Mouse (Mus musculus): ENCODE results near the gene Gmpr.

The Gmpr gene

DNA sequence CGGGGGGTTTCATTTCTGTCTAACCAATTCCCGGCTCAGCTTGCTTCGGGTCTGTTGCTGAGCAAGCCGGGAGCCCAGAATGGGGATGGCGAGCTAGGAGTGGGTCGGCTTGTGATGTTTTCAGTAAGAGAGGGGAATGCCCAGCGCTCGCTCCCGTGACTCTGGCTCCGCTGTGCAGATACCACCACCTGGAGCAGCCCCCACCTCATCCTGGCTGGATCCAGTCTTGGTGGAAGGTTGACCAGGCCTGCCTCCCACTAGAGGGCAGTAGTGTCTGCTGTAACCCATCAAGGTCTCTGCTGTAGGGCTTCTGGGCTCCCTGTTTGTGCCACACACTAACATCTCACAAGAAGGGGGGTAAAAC is 31.9 kb downstream of the Gmpr start:
- DNase-seq (ENCODE audit: low read depth), result no peak

DNA sequence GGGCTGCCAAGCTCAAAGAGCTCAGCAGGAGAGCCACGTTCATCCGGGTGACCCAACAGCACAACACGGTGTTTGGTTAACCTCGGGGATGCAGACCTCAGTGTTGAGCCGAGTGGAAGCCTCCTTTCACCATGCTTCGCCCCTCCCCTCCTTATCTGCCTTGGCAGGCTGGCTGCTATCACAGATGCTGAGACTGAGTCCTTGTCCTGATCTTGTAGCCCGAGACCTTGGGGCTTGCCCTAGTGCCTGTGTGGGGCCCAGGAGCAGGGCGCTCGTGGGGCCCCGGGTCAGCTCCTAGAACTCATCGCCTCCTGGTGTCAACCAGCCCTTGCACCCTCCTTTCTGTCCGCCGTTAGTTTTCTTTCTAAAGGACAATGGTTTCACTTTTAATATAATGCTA is 38.7 kb downstream of the Gmpr start:
- DNase-seq (ENCODE audit: low read depth), result no peak

DNA sequence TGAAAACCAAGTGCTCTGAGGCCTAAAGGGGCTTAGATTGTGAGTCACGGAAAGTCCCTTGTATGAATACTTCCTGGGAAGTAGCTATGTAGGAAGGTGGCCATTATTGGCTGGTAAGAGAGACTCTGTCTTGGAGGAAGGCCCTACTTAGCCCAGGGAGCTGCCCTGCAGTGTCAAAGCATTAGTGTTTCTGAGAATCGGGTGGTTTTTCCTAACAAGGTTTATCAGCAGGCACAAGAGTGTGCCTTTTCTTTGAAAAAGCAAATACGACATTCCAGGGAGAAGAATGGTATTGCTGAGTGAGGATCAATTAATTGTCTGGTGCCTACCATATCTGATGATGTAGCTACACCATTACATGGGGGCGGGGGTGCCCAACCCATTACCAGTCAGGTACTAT is 39.7 kb downstream of the Gmpr start:
- DNase-seq (ENCODE audit: low read depth), result no peak

DNA sequence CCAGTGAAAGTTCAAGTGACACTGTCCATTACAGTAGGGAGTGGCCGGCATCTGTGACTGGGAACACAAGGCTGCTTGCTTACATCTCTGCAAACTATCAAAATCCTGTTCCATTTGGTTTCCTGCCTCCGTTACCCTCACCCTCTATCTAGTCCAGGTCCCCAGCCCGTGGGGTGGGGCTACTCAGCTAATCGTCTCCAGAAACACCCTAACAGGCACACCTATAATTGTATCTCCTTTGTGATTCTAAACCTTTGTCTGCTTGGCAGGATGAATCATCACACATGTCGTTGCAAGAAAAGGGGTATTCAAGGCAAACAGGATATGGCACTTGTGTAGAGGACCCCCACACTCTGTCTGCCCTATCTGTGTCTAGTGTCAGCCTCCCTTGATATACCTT is 40.3 kb downstream of the Gmpr start:
- DNase-seq (ENCODE audit: low read depth), result no peak

DNA sequence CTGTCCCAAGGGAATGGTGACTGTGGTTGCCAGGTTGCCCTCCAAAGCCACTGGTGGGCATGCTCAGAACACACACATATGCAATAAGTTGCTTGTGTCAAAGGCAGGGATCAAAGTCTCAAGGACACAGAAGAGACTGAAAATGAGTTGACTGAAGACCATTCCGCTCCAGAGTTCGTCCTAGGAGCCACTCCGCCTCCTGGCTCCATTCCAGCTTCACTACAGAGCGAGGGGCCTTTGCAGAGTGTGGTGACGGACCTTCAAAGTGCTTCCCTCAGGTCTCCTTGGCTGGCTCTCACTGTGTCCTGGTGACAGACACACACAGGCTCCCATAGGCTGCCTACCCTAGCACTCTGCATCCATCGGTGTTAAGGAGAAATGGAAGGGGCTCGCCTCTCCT is 46.4 kb downstream of the Gmpr start:
- no peak for DNase-seq (ENCODE audit: low read depth)

DNA sequence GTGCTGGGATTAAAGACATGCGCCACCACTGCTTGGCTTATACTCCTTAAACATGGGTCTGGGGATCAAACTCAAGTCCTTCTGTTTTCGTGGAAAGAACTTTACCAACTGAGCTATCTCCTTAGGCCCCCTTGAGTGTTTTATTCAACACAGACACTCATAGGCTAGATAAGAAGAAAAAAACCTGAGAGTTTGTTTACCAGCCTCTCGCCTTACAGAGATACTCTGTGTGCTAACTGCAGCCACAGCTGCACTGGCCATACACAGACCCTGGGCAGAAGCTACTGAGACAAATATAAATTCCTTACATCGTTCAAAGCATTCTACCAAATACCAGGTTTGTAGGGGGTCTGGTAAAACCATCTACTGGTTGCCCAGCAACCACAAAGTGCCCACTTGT is 51.1 kb downstream of the Gmpr start:
- DNase-seq (ENCODE audit: low read depth), result no peak

DNA sequence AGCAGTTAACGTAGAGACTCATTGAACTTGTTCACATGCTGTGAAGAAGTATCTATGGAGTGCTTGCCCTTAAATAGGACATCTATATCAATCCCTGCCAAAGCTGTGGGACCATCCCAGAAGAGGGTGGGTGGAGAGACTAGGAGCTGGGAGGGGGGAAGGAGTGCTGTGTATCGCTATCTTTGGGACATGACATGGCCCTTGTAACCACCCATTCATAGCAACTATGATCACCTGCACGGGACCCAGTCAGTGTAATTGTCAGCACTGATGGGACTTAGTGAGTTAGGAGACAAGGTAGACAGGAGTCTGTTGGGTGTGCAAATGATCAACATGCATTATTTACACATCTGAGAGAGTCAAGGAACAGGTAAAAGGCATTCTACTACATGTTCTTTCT is 52.0 kb downstream of the Gmpr start:
- DNase-seq (ENCODE audit: low read depth), result no peak

DNA sequence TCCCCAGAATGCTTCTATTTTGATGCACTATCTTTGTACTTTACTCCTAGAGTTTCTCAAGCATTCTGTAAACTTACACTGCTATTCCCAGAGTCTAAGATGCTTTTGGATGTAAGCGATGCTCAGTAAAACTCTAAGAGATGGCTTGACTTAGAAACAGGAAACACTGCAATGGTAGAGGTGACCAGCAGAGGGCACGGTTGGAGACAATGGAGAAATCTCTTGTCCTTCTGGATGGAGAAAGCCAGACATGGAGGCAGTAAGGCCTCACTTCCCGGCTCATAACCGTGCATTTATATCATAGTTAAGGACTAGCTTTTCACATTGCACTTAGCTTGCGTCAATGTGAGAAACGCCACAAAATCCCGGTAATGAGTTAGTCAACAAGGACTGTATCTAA is 53.3 kb downstream of the Gmpr start:
- DNase-seq (ENCODE audit: low read depth), result no peak

DNA sequence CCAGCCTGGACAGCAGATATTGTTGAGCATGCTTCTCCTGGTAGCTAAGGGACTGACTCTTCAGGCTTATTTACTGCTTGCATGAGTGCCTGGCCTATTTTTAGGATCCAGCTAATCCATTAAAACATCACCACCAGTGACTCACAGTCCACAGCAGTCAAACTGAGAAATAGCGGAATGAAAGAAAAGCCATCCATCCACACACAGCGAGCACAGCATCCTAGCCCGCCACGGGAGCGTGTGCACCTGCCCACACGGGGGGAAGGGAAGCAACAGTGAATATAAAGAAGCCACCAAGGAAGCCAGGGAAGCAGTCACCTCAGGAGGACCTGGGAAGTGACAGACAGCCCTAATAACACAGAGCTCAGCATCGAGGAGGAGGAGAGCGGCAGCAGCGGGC is 54.8 kb downstream of the Gmpr start:
- no peak for DNase-seq (ENCODE audit: low read depth)

DNA sequence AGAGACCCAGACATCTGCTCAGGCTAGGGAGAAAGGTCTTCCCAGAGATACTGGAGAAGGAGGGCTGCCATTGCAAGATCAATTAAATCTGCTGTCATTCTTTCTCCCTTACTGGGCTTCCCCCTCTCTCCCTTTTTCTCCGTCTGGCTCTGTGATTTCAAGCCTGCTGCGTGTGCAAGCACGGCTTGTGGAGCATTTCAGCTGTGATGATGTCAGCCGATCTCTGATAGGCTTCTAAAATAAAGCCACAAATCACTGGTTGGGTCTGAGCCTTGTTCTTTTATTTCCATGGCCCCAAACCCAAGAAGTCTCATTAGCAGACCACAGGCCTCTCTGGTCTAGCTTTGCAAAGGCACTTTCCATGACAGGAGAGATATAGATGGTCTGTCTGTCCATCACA is 57.7 kb downstream of the Gmpr start:
- DNase-seq (ENCODE audit: low read depth), result no peak

DNA sequence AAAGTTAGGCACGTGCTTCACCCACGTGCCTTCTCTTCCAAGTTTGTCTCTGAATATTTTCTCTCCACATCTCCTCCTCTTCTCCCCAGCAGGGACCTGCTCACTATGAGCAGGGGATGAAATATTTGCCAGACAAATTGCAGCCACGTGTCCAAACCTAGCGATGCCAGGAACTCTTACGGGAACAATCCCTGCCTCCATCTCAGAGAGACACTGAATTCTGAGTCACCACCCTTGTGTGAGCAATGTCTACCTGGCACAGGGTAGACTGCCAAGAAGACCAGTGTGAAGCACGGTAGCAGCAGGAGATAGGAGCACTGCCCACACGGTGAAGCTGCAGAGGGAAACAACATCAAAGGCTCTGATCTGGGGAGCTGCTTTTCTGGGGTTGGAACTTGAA is 62.7 kb downstream of the Gmpr start:
- DNase-seq (ENCODE audit: low read depth), result peak; percentile 86

DNA sequence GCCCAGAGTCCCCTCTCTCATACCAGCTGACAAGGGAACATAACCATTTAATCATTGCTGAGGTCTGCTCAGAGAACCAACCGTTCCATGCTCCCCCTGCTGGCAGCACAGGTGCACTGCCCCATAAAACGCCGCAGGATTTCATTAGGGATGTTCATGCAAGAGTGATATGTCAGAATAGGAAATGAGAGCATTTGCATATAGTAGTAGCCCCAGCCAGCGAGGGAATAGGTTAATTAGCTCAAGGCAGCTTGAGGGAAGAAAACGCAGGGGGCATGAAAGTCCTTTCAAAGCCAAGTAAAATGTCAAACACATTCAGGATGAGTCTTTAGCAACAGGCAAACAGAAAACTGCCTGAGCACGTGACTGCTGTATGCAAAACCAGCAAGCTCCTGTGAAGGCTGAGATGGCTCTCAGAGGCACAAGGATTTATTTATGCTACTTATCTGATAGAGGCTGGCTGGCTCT is 64.6 kb downstream of the Gmpr start:
- no peak for DNase-seq (ENCODE audit: low read depth)

DNA sequence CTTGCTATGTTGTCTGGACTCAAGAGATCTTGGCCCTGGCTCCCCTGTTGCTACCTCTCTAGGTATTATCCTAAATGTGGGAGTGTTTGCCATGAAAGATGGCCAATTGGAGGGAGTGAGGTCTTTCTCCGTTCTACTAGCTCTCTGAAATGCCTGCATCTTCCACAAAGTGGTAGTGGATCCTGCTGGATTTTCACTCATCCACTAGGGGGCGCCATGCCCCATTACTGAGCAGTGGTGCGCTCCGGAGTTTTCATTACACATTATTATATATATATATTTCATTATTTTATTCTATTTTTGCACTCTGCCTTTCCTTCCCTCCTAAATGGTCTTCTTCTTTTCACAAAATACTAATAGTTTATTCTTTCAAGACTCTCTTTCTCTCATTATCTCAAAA is 65.5 kb downstream of the Gmpr start:
- DNase-seq (ENCODE audit: low read depth), result no peak

DNA sequence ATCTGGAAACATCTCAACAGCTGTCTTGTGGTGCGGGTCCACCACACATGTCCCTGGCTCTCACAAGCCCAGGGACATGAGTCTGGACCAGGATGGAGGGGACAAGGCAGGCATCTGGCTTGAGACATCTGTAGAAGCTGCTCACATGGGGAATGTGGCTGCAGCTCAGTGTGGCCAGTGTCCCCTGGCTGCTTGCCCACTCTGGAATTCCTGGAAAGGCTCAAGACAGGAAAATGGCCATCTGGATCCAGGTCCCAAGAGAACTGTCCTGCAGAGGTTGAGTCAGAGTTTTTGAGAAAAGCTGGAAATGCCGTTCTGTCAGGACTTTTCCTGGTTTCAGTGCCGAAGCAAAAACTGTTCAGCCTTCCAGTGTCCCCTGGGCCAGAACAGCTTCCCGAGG is 68.9 kb downstream of the Gmpr start:
- DNase-seq (ENCODE audit: low read depth), result no peak

DNA sequence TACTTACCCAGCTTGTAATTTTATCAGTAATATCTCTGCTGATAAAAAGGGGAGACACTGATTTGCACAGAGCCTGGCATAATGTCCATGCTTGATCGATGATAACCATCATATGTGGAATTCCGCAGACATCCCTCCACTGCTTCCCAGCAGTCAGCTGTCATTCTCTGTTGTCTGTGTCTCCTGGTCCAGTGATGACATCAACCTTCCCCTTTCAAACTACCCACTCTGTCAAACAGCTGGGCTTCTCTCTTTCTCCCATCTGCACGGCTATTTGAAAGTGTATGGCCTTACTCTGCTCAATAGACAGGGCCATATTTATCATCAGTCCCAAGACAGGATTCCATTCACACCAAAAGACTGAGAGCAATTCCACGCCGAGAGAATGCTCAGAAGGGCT is 70.1 kb downstream of the Gmpr start:
- DNase-seq (ENCODE audit: low read depth), result no peak

DNA sequence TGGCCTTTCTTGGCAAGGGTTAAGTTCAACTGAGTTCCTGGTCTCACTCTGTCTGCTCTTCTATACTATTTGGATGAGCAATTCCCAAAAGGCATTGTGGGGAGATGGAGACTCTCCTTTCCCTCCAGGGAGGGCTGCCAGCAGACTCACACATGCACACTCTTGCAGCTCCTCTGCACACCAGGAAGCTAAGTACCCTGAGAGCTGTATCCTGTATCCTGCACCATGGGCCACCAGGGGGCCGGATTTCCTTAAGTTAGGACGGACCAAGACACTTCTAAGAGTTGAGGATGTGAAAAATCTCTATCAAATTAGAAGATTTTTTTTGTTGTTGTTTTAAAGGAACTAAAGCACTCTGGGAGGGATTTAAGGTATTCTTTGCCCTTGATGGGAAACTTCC is 70.5 kb downstream of the Gmpr start:
- DNase-seq (ENCODE audit: low read depth), result no peak

DNA sequence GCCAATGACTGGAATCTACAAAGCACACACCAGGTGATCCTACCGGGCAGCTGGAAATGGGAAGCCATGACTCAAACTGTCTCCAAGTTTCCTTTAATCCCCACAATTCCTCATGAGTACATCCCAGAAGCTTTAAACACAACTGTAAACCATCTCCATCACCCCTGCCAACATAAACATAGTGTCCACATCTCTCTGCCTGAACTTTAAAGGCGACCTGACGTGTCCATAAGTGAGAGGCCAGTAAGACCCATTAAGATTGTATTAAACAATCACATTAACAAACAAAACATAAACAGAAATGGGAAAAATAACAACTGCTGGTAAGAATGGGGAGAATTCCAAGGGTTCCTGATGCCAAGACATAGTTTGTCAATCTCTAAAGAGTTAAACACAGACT is 72.5 kb downstream of the Gmpr start:
- DNase-seq (ENCODE audit: low read depth), result no peak

DNA sequence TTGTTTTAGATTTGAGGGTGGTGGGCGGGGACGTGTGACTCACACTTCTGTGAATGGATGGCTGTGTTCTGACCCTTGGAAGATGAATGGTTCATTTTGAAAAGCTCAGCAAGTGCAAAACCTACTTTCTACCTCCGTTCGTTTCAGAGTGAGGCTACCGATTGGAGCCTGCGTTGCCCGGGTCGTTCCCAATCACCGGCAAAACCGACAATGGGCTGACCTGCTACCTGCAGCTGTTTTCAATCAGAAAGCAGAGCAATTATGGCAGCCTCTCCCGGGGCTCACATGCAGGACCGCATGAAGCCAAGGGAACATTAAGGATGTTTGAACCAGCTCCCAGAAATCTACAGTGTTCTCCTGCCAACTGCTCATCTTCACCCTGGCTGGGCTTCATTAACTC is 75.0 kb downstream of the Gmpr start:
- peak; percentile 50 for DNase-seq (ENCODE audit: low read depth)

DNA sequence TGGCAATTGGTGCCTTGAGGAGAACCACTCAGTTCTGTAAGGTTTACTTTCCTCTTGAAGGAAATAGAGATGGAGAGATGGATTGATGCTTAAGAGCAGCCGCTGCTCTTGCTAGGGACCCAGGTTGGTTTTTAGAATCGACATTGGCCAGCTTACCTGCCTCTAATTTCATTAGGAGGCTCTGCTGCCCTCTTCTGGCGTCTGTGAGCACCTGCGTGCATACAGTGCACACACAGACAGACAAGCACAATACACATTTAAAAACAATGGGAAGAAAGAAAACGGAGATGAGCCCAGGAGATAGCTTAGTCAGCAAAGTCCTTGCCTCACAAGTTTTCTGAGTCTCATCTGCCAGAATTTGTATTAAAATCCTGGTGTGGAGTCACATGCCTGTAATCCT is 75.8 kb downstream of the Gmpr start:
- no peak for DNase-seq (ENCODE audit: low read depth)

DNA sequence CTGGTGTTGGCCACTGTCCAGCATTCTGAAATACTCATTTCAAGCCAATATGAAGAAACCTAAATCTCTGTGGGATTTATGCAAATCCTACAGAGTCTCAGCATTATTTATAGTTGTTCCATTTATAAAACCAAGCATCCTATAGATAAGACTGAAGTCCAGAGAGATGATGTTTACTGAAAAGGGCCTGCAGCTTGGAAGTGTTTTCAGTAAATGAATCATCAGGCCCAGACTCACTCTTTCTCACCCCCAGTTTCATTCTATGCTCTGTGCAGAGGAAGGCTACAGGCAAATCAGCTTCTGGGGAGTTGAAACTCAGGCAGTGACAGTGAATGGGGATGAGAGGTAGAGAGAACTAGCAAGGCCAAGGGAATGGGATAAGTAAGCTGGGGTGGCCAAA is 83.7 kb downstream of the Gmpr start:
- no peak for DNase-seq (ENCODE audit: low read depth)

DNA sequence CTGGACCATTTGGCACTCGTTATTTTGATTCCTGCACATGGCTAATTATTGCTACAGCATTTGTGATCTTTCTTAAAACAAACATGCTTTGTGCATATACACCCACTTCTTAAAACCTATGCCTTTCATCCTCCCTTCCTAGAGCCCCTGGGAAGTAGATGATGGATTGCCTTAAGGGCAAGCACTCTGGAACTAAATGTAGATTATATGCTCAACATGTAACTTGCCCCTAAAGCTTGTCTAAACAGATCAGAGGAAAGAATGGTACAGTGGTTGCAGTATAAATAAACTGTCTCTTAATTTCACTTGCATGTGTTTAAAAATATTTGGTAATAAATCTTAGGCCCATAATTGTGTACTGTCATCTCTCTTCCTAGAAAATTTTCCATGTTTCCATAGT is 86.7 kb downstream of the Gmpr start:
- no peak for DNase-seq (ENCODE audit: low read depth)

DNA sequence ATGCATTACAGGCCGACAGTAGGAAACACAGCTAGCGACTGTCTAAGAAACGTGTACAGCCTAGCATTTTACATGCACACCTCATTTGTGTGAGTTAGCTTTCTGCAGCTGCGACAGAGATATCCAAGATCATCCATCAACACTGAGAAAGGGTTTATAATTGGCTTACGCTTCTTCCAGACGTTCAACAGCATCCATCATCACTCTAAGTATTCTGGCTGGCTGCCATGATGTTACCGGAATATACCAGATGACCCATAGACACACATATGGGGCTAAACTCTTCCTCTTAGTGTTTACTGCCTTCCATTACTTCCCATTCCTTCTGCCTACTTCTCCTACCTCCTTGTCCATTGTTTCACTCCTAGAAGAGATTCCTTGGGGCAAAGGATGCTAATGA is 88.2 kb downstream of the Gmpr start:
- DNase-seq (ENCODE audit: low read depth), result no peak

DNA sequence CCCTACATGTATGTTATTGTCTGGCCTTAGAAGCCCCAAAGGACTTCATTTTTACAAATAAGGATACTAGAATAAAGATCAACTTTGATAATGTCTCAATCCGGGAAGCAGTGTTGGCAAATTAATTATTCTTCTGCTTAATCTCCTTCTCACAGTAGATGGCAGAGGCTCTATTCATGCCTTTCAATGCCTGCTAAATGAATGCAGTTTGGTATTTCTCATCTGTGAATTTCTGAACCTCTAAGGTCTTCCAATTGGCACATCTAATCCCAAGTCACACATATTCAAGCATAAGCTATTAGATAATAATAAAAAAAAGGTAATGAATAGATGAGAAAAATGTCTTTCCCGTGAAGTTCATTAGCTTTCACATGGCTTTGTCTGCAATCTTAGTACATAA is 92.6 kb downstream of the Gmpr start:
- no peak for DNase-seq (ENCODE audit: low read depth)

DNA sequence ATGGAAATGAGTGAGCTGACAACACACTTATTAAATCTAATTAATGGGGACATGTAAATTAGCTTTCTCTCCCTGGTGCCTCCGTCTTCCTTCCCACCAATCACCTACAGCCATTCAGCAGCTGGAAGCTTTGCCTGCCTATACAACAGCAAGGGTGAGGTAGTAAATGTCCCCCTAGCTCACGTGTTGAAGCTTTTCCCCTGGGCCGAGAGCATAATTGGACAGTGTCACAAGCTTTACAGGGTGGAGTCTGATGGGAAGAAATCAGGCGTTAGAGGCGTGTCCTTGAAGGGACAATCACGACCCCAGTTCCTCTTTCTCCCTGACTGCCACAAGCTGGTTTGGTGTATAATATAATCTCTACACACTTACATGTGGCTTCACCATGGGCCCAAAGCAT is 93.2 kb downstream of the Gmpr start:
- DNase-seq (ENCODE audit: low read depth), result no peak
